Mouse (Mus musculus) limb, embryonic 14.5 days (tissue): ENCODE data around the gene Fam196b. TPM values are rescaled to one million over a fixed set of nuclear protein-coding genes. Genes with fewer than 3 reads are reported as not detected.
A peak's percentile ranks its signal among the peaks of the same experiment; 100 is the strongest.

Experiments used
- ATAC-seq: fragments of 200-750 bp; cut with Nextera tagmentation; 2 replicates; pipeline ENCODE4 v1.8.0; 2017; ENCODE audit warnings: low read depth, moderate number of reproducible peaks, moderate TSS enrichment; ENCODE audit not compliant: low FRiP score
- DNase-seq: peaks from one replicate; pipeline ENCODE4 v3.0.0-alpha.2; 2015; ENCODE audit warnings: low spot score
- H3K27ac ChIP-seq: fragments of 300-500 bp; sonication (generic); replicated peaks from 2 replicates; pipeline ENCODE4 v1.5.1; 2014; ENCODE audit warnings: low read depth, mild to moderate bottlenecking, low read length, moderate library complexity, mixed read lengths
- H3K27me3 ChIP-seq: fragments of 300-500 bp; sonication (generic); 2 replicates; pipeline ENCODE4 v1.6.1; 2014; ENCODE audit warnings: low read length, mixed read lengths; ENCODE audit not compliant: control insufficient read depth, insufficient read depth
- H3K36me3 ChIP-seq: fragments of 300-500 bp; sonication (generic); 2 replicates; pipeline ENCODE4 v1.6.1; 2014; ENCODE audit warnings: mild to moderate bottlenecking, low read length, moderate library complexity, mixed read lengths; ENCODE audit not compliant: control insufficient read depth, insufficient read depth
- H3K4me1 ChIP-seq: fragments of 300-500 bp; sonication (generic); 2 replicates; pipeline ENCODE4 v1.6.1; 2014; ENCODE audit warnings: antibody characterized with exemption, low read length, mixed read lengths; ENCODE audit not compliant: control insufficient read depth, insufficient read depth
- H3K4me2 ChIP-seq: fragments of 300-500 bp; sonication (generic); replicated peaks from 2 replicates; pipeline ENCODE4 v1.6.1; 2014; ENCODE audit warnings: low read depth, mild to moderate bottlenecking, low read length, moderate library complexity; ENCODE audit not compliant: severe bottlenecking
- H3K4me3 ChIP-seq: fragments of 300-500 bp; sonication (generic); replicated peaks from 2 replicates; pipeline ENCODE4 v1.5.1; 2014; ENCODE audit warnings: low read length
- H3K9ac ChIP-seq: fragments of 300-500 bp; sonication (generic); 2 replicates; pipeline ENCODE4 v1.6.1; 2014; ENCODE audit warnings: mild to moderate bottlenecking, low read depth, low read length, moderate library complexity; ENCODE audit not compliant: severe bottlenecking
- H3K9me3 ChIP-seq: fragments of 300-500 bp; sonication (generic); 2 replicates; pipeline ENCODE4 v1.6.1; 2016; ENCODE audit warnings: low read length; ENCODE audit not compliant: control insufficient read depth
- POLR2A ChIP-seq: fragments of 200-500 bp; IDR thresholded peaks from 2 replicates; pipeline ENCODE4 v1.8.0; 2012; ENCODE audit warnings: inconsistent platforms, mild to moderate bottlenecking, moderate library complexity, borderline replicate concordance; ENCODE audit not compliant: insufficient read depth, insufficient read length; ENCODE audit errors: extremely low read depth
- WGBS: fragments of 180-500 bp; shearing (Covaris S2); extraction: QIAGEN DNeasy Blood & Tissue Kit; methylation state at CpG from one replicate; pipeline ENCODE4 v1.1.7; 2014; 5-methylcytosine and 5-hydroxymethylcytosine counted together
- polyA plus RNA-seq, 2 experiments: library from polyadenylated mRNA; depleted of rRNA in 1 of 2; stranded (reverse) in 1 of 2; unstranded in 1 of 2; fragments of >200 nt; fragmentation: Nextera tagmentation in 1 of 2; extraction: Ambion mirVana in 1 of 2; gene quantifications; 2 replicates each; pipeline versions ENCODE4 v1.2.1 to v1.2.3; 2012 to 2014

Gene Fam196b
- polyA plus RNA-seq, 2 experiments = 1.1 to 2.2 TPM

GRCm38 (mm10) chr11:34312208-34312607, 2.4 kb upstream of the Fam196b start:
- TF ChIP-seq POLR2A = no peak
- Histone ChIP-seq H3K4me2 (no peak overlapping the region), H3K9me3 (no peaks in the 10 kb centered on the region), H3K9ac (no peak overlapping the region), H3K27ac (no peak overlapping the region), H3K4me1 (peaks cover 11% of the 10 kb centered on the region), H3K36me3 (no peaks in the 10 kb centered on the region), H3K27me3 (no peaks in the 10 kb centered on the region), H3K4me3 (no peak overlapping the region)
- WGBS = 70% methylated on average over 7 of the region's 7 CpGs
- ATAC-seq = no peak
- no peak for DNase-seq

- H3K27ac ChIP-seq = no peak overlapping the region
- peaks cover 11% of the 10 kb centered on the region for H3K4me1 ChIP-seq
- no peak for TF ChIP-seq POLR2A
- ATAC-seq = no peak
- no peaks in the 10 kb centered on the region for H3K27me3 ChIP-seq
- H3K4me2 ChIP-seq = peak overlapping the region; percentile 51
- no peak for DNase-seq
- peak overlapping the region; percentile 31 for H3K4me3 ChIP-seq
- WGBS = 29% methylated on average over 5 of the region's 5 CpGs
- no peak overlapping the region for H3K9ac ChIP-seq
- no peaks in the 10 kb centered on the region for H3K9me3 ChIP-seq
- no peaks in the 10 kb centered on the region for H3K36me3 ChIP-seq
These were observed 761 bp downstream of the Fam196b start for GRCm38 (mm10) chr11:34315383-34315782.

- peak overlapping the region; percentile 51; the same call in 1 of the 2 replicates for H3K4me2 ChIP-seq
- H3K4me3 ChIP-seq = no peak overlapping the region
- TF ChIP-seq POLR2A = no peak
- H3K27me3 ChIP-seq = no peaks in the 10 kb centered on the region
- no peak overlapping the region for H3K27ac ChIP-seq
- H3K9me3 ChIP-seq = no peaks in the 10 kb centered on the region
- no peaks in the 10 kb centered on the region for H3K36me3 ChIP-seq
- WGBS = 36% methylated on average over 10 of the region's 10 CpGs
- peaks cover 11% of the 10 kb centered on the region for H3K4me1 ChIP-seq
- ATAC-seq = no peak
- no peak for DNase-seq
- no peak overlapping the region for H3K9ac ChIP-seq
These were observed 1.6 kb downstream of the Fam196b start for GRCm38 (mm10) chr11:34316176-34316575.

GRCm38 (mm10) chr11:34317001-34317400, 2.4 kb downstream of the Fam196b start:
- TF ChIP-seq POLR2A = no peak
- DNase-seq (no peak), ATAC-seq (no peak)
- Histone ChIP-seq H3K4me1 (peaks cover 11% of the 10 kb centered on the region), H3K4me3 (no peak overlapping the region), H3K9ac (no peak overlapping the region), H3K9me3 (no peaks in the 10 kb centered on the region), H3K27me3 (no peaks in the 10 kb centered on the region), H3K27ac (no peak overlapping the region), H3K4me2 (no peak overlapping the region), H3K36me3 (no peaks in the 10 kb centered on the region)
- 75% methylated on average over 8 of the region's 8 CpGs for WGBS

- no peak for TF ChIP-seq POLR2A
These were observed 4.7 kb downstream of the Fam196b start for GRCm38 (mm10) chr11:34319282-34319681.

GRCm38 (mm10) chr11:34323664-34324063, 9.0 kb downstream of the Fam196b start:
- H3K27ac ChIP-seq = no peak overlapping the region
- ATAC-seq = no peak
- no peak for DNase-seq
- H3K27me3 ChIP-seq = no peaks in the 10 kb centered on the region
- H3K4me3 ChIP-seq = no peak overlapping the region
- H3K9ac ChIP-seq = no peak overlapping the region
- no peaks in the 10 kb centered on the region for H3K4me1 ChIP-seq
- no peaks in the 10 kb centered on the region for H3K36me3 ChIP-seq
- no peak overlapping the region for H3K4me2 ChIP-seq
- no peak for TF ChIP-seq POLR2A
- no peaks in the 10 kb centered on the region for H3K9me3 ChIP-seq
- WGBS = 65% methylated on average over 8 of the region's 8 CpGs

More at GRCm38 (mm10) chr11:34319282-34319681, 4.7 kb downstream of the Fam196b start:
- Histone ChIP-seq H3K9me3 (no peaks in the 10 kb centered on the region), H3K27ac (no peak overlapping the region), H3K9ac (no peak overlapping the region), H3K4me3 (no peak overlapping the region), H3K4me1 (peaks cover 11% of the 10 kb centered on the region), H3K36me3 (no peaks in the 10 kb centered on the region), H3K27me3 (no peaks in the 10 kb centered on the region), H3K4me2 (no peak overlapping the region)
- WGBS = 69% methylated on average over 1 of the region's 1 CpGs
- ATAC-seq (no peak), DNase-seq (no peak)
